Mouse (Mus musculus) myocyte (in vitro differentiated cells): Measurements from ENCODE around the gene Ntrk2. TPM values are rescaled to one million over a fixed set of nuclear protein-coding genes. Genes with fewer than 3 reads are reported as not detected.
"Not testable (repeated sequence)": the region's sequence is repeated elsewhere in the genome, so short reads cannot be mapped to it uniquely, and the experiment has no call there.

Experiments used
- H3K27me3 ChIP-seq: one replicate; pipeline ENCODE4 v1.6.1; 2011; ENCODE audit not compliant: control insufficient read depth, insufficient read depth, insufficient read length
- H3K36me3 ChIP-seq: one replicate; pipeline ENCODE4 v1.6.1; 2011; ENCODE audit not compliant: control insufficient read depth, insufficient read depth
- H3K4me2 ChIP-seq: one replicate; pipeline ENCODE4 v1.6.1; 2011; ENCODE audit warnings: low read depth, control low read depth
- H3K4me3 ChIP-seq: one replicate; pipeline ENCODE4 v1.5.1; 2011; ENCODE audit warnings: mild to moderate bottlenecking, control low read depth, moderate library complexity
- H3K79me2 ChIP-seq: one replicate; pipeline ENCODE4 v1.6.1; 2011; ENCODE audit not compliant: control insufficient read depth, insufficient read depth
- H3ac ChIP-seq: one replicate; pipeline ENCODE4 v1.6.1; 2011; ENCODE audit not compliant: control insufficient read depth, insufficient read length
- CEBPB ChIP-seq: IDR thresholded peaks from 2 replicates; pipeline ENCODE4 v1.6.1; 2011; ENCODE audit warnings: mild to moderate bottlenecking, moderate library complexity; ENCODE audit not compliant: poor library complexity, insufficient read depth, severe bottlenecking
- E2F4 ChIP-seq: IDR thresholded peaks from one replicate; pipeline ENCODE4 v1.6.1; 2011; ENCODE audit warnings: mild to moderate bottlenecking, control low read depth, moderate library complexity; ENCODE audit not compliant: insufficient read depth
- MAX ChIP-seq: IDR thresholded peaks from one replicate; pipeline ENCODE4 v1.6.1; 2011; ENCODE audit warnings: low read depth, mild to moderate bottlenecking, control low read depth
- MYOD1 ChIP-seq, 3 experiments: IDR thresholded peaks; one replicate each; pipeline ENCODE4 v1.6.1; 2011; ENCODE audit warnings: control low read depth in 2 of 3, low read depth in 2 of 3, mild to moderate bottlenecking in 2 of 3, moderate library complexity in 1 of 3; ENCODE audit not compliant: insufficient read length in 2 of 3, control insufficient read depth in 1 of 3
- MYOG ChIP-seq, 3 experiments: IDR thresholded peaks; one replicate each; pipeline ENCODE4 v1.6.1; 2011; ENCODE audit warnings: control low read depth in 2 of 3, low read depth in 2 of 3, mild to moderate bottlenecking in 2 of 3; ENCODE audit not compliant: insufficient read length in 2 of 3, control insufficient read depth in 1 of 3, insufficient read depth in 1 of 3
- POLR2A ChIP-seq: IDR thresholded peaks from one replicate; pipeline ENCODE4 v1.6.1; 2011; ENCODE audit warnings: low read depth, mild to moderate bottlenecking, control low read depth, moderate library complexity; ENCODE audit not compliant: insufficient read length
- POLR2AphosphoS2 ChIP-seq: IDR thresholded peaks from one replicate; pipeline ENCODE4 v1.6.1; 2011; ENCODE audit warnings: low read depth, control low read depth; ENCODE audit not compliant: insufficient read length
- REST ChIP-seq: IDR thresholded peaks from one replicate; pipeline ENCODE4 v1.6.1; 2011; ENCODE audit warnings: mild to moderate bottlenecking, control low read depth, moderate library complexity; ENCODE audit not compliant: insufficient read depth, insufficient read length
- SRF ChIP-seq: IDR thresholded peaks from one replicate; pipeline ENCODE4 v1.6.1; 2011; ENCODE audit warnings: low read depth; ENCODE audit not compliant: control insufficient read depth, insufficient read length
- TCF12 ChIP-seq: IDR thresholded peaks from one replicate; pipeline ENCODE4 v1.6.1; 2011; ENCODE audit warnings: mild to moderate bottlenecking, control low read depth; ENCODE audit not compliant: poor library complexity, insufficient read depth, severe bottlenecking
- TCF3 ChIP-seq: IDR thresholded peaks from one replicate; pipeline ENCODE4 v1.6.1; 2011; ENCODE audit warnings: low read depth, control low read depth; ENCODE audit not compliant: insufficient read length
- USF1 ChIP-seq: IDR thresholded peaks from one replicate; pipeline ENCODE4 v1.6.1; 2011; ENCODE audit warnings: low read depth, mild to moderate bottlenecking, control low read depth, moderate library complexity
- polyA plus RNA-seq: library from polyadenylated mRNA; unstranded; fragments of >200 nt; fragmentation: generic; extraction: Trizol; gene quantifications from one replicate; pipeline ENCODE4 v1.2.1, GENCODE M21; 2012; ENCODE audit warnings: missing spikeins

The Ntrk2 gene
- polyA plus RNA-seq, 1 experiment, result not detected

DNA sequence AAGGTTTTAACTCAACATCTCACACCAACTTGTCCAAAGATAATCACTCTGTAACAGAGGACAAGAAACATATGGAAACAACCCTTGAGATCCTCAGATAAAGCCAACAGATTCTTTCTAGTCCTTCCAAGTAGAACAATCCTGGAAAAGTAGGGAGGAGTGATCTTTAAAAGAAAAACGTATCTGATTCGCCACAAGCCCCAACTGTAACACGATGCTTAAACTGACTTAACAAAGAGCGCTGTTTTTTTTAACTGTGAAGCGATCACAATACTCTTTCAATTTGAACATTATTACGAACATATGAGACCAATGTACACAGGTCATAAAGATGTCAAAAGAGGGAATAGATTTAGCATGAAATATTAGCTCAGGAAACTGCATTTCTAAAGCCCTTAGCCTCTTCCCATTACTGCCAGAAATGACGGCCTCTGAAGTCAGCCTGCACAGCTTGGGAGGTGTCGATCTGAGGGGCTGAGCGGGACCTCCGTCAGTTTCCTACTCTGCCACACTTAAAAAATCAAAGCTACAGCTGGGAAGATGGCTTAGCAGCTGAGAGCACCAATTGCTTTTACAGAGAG, 289.5 kb downstream of the Ntrk2 start:
- no peak overlapping the region for H3ac ChIP-seq
- no peaks in the 10 kb centered on the region for H3K79me2 ChIP-seq
- no peak overlapping the region for H3K4me3 ChIP-seq
- no peaks in the 10 kb centered on the region for H3K27me3 ChIP-seq
- no peak for TF ChIP-seq MAX
- no peak for TF ChIP-seq POLR2AphosphoS2
- no peak for TF ChIP-seq MYOD1 (IDR thresholded peaks at IDR 0.05; ENCODE audit: control insufficient read depth in 1 of 3, insufficient read length in 2 of 3, low read depth in 2 of 3)
- TF ChIP-seq E2F4, result no peak
- TF ChIP-seq USF1, result no peak
- no peak for TF ChIP-seq POLR2A
- TF ChIP-seq MYOG (IDR thresholded peaks at IDR 0.05; ENCODE audit: control insufficient read depth in 1 of 3, insufficient read depth in 1 of 3, insufficient read length in 2 of 3, low read depth in 2 of 3), result no peak
- TF ChIP-seq CEBPB, result no peak
- no peak for TF ChIP-seq TCF12
- TF ChIP-seq REST, result no peak
- no peak for TF ChIP-seq TCF3
- TF ChIP-seq SRF, result no peak
- no peak overlapping the region for H3K4me2 ChIP-seq
- no peaks in the 10 kb centered on the region for H3K36me3 ChIP-seq

DNA sequence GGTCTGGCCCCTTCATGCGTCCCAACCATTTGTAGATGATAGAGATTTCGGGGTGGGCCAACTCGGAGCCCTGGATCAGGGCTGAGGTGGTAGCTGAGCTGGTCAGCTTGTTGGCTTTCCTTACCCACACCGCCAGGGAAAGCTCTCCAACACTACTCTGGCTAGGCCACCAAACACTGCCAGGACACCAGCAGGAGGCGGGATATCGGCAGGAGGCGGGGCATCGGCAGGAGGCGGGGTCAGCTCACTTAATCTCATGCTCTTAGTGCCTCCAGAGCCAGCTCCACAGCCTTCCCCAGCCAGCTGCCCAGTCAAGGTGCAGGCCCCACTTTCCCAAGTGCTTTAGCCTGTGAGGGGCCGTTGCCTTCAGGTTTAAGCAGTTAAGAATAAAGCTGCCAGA, 293.7 kb downstream of the Ntrk2 start:
- no peak overlapping the region for H3K4me2 ChIP-seq
- no peaks in the 10 kb centered on the region for H3K36me3 ChIP-seq
- no peaks in the 10 kb centered on the region for H3K27me3 ChIP-seq
- TF ChIP-seq USF1 (no peak), POLR2AphosphoS2 (no peak), E2F4 (no peak), MYOG (IDR thresholded peaks at IDR 0.05; ENCODE audit: control insufficient read depth in 1 of 3, insufficient read depth in 1 of 3, insufficient read length in 2 of 3, low read depth in 2 of 3) (no peak), SRF (no peak)
- H3ac ChIP-seq, result no peak overlapping the region
- H3K4me3 ChIP-seq, result no peak overlapping the region
- no peaks in the 10 kb centered on the region for H3K79me2 ChIP-seq

DNA sequence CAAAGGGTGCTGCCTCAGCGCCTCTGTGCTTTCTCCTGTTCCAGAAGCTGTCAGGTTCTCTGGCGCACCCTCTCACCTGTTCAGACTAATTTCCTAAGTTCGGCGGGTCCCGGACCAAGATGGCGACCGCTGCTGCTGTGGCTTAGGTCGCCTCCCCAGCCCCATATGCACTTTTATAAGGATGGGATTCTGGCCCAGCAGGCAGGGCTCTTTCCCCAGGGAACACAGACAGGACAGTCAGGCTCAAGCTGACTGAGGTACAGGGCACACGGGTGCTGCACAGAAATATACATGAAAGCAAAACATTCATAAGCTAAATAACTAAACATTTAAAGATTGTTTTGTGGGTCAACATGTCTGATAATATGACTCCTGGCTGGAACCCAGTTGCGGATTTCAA, 301.4 kb downstream of the Ntrk2 start:
- not testable (repeated sequence) for H3K36me3 ChIP-seq, H3K4me2 ChIP-seq, H3ac ChIP-seq, H3K79me2 ChIP-seq, H3K27me3 ChIP-seq, H3K4me3 ChIP-seq

DNA sequence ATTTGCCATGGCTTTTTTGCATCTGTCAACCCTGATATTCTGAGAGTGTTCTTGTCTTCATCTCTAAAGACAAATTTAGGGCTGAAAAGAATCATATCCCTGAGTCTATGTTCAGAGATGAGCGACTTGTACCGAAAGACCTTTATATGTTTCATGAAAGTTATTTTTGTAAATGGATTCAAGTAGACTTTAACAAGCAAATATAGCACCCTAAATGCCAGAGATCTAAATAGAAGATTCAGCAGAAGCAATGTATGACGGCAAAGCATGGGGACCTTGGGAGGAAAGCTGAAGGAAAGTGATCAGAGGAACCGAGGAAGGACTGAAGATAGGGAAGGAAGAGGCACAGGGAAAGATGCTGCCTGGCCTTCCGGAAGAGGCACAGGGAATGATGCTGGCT, 303.7 kb downstream of the Ntrk2 start:
- TF ChIP-seq SRF, result no peak
- TF ChIP-seq TCF12, result no peak
- TF ChIP-seq E2F4, result no peak
- no peak for TF ChIP-seq MYOG (IDR thresholded peaks at IDR 0.05; ENCODE audit: control insufficient read depth in 1 of 3, insufficient read depth in 1 of 3, insufficient read length in 2 of 3, low read depth in 2 of 3)
- TF ChIP-seq POLR2AphosphoS2, result no peak
- no peak for TF ChIP-seq USF1
- no peak for TF ChIP-seq REST
- no peak for TF ChIP-seq TCF3
- no peak for TF ChIP-seq MAX
- TF ChIP-seq MYOD1 (IDR thresholded peaks at IDR 0.05; ENCODE audit: control insufficient read depth in 1 of 3, insufficient read length in 2 of 3, low read depth in 2 of 3), result no peak
- TF ChIP-seq CEBPB, result no peak
- no peak for TF ChIP-seq POLR2A

DNA sequence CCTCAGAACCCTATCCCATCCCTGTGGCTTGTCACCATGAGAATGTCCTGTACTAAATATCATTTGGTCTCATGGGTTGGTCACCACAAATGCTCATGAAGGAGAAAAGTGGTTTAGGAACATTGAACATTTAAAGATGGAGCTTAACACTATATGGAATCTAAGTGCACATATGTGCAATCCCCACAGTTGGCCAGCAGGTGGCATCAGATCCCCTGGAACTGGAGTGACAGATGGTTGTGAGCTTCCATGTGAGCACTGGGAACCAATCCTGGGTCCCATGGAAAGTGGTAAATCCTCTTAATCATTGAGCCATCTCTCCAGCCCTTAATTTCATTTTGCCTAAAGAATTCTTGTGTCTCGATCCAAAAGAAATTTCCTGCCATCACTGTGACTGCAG, 308.3 kb downstream of the Ntrk2 start:
- no peaks in the 10 kb centered on the region for H3K27me3 ChIP-seq
- no peak overlapping the region for H3K4me3 ChIP-seq
- no peak overlapping the region for H3K4me2 ChIP-seq
- H3K79me2 ChIP-seq, result no peaks in the 10 kb centered on the region
- TF ChIP-seq E2F4 (no peak), POLR2AphosphoS2 (no peak), REST (no peak), POLR2A (no peak), MYOD1 (IDR thresholded peaks at IDR 0.05; ENCODE audit: control insufficient read depth in 1 of 3, insufficient read length in 2 of 3, low read depth in 2 of 3) (no peak), TCF3 (no peak), MYOG (IDR thresholded peaks at IDR 0.05; ENCODE audit: control insufficient read depth in 1 of 3, insufficient read depth in 1 of 3, insufficient read length in 2 of 3, low read depth in 2 of 3) (no peak), CEBPB (no peak), SRF (no peak), USF1 (no peak), TCF12 (no peak), MAX (no peak)
- H3ac ChIP-seq, result no peak overlapping the region
- no peaks in the 10 kb centered on the region for H3K36me3 ChIP-seq

More for the DNA sequence above, 303.7 kb downstream of the Ntrk2 start:
- Histone ChIP-seq H3K36me3 (no peaks in the 10 kb centered on the region), H3K27me3 (no peaks in the 10 kb centered on the region), H3ac (no peak overlapping the region), H3K79me2 (no peaks in the 10 kb centered on the region), H3K4me2 (no peak overlapping the region), H3K4me3 (no peak overlapping the region)
